Mouse (Mus musculus) lung, adult 2 months (tissue): ENCODE measurements around the gene Unc5cl. TPM values are rescaled to one million over a fixed set of nuclear protein-coding genes. Genes with fewer than 3 reads are reported as not detected.

Experiments used
- DNase-seq: peaks from one replicate; pipeline ENCODE4 v3.0.0; 2022
- H3K4me1 ChIP-seq: fragments of 200-500 bp; 2 replicates; pipeline ENCODE4 v1.6.1; 2011; ENCODE audit warnings: low read length; ENCODE audit not compliant: control insufficient read depth, insufficient read depth
- H3K4me3 ChIP-seq: fragments of 200-500 bp; replicated peaks from 2 replicates; pipeline ENCODE3; 2011; ENCODE audit warnings: low read depth, mild to moderate bottlenecking, control low read depth, low read length; ENCODE audit errors: extremely low read depth
- CTCF ChIP-seq: fragments of 200-500 bp; IDR thresholded peaks from 2 replicates; pipeline ENCODE4 v1.5.1; 2011; ENCODE audit warnings: mild to moderate bottlenecking, low read length, control low read depth; ENCODE audit not compliant: insufficient read depth
- POLR2A ChIP-seq: fragments of 200-500 bp; IDR thresholded peaks from 2 replicates; pipeline ENCODE4 v1.6.1; 2011; ENCODE audit warnings: low read depth, mild to moderate bottlenecking, control low read depth, low read length, borderline replicate concordance; ENCODE audit errors: extremely low read depth
- WGBS: fragments of 180-500 bp; shearing (Covaris S2); methylation state at CpG from one replicate; pipeline ENCODE4 v1.1.7; 2018; 5-methylcytosine and 5-hydroxymethylcytosine counted together
- polyA plus RNA-seq: library from polyadenylated mRNA; depleted of rRNA; stranded (reverse); fragments of >200 nt; gene quantifications from 2 replicates; pipeline ENCODE4 v1.2.3, GENCODE M21; 2012

The Unc5cl gene
- polyA plus RNA-seq, 1 experiment = 1.1 TPM

DNA sequence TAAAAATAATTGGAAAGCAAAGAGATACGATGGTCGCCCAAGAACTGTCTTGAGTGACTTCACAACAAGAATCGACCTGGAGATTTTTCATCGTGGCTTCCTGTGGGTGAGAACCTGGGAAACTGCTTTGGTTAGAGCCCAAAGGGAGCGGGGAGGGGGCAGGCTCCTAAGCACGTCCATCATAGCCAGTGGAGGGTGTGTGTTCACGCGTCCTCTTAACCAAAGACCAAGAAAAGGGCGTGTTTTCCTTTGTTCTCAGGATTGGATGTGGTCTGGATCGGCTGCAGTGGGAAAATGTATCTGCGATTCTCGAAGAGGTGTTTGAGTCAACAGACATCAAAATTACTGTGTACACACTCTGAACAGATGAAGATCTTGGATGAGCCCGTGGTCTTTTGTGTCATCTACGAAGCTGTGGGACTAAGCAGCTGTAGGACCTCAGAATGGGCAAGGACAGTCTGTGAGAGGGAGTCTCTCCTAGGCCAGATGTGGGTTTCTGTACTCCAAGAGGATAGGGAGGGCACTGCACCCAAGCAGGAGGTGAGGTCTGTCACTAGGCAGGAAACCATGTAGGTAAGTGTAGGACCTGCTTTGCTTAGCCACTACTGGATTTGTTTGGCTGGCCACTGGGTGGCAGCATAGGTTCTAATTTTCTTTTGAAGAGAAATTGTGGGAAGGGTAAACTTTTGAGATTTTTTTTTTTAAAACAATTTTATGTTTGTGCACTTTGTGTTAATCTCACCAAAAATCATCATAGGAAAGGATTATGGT lies 38.1 kb upstream of the Unc5cl start:
- WGBS = 60% methylated on average over 14 of the region's 14 CpGs
- H3K4me1 ChIP-seq = no peaks in the 10 kb centered on the region; the same call in 1 of the 2 replicates
- DNase-seq = peak; percentile 41
- no peak for TF ChIP-seq POLR2A
- TF ChIP-seq CTCF = peak; percentile 31
- H3K4me3 ChIP-seq = no peak overlapping the region

DNA sequence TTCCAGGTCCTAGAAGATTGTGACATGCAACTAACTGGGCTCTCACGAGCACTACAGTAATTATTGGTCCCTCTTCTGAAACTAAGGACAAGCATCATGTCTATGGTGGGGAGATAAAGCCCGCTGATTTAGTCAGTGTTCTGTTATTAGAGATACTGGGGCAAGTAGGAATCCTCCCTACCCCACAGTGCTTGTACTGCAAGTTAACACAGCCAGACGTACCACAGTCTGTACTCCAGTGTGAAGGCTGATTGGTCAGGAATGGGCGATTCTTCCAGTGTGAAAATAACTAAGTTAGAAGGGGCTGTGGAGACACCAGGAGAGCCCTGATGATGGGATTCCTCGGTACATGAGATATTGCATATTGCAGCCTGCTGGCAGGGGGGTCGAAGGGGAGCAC lies 37.2 kb upstream of the Unc5cl start:
- DNase-seq = no peak
- H3K4me1 ChIP-seq = no peaks in the 10 kb centered on the region; the same call in 1 of the 2 replicates
- H3K4me3 ChIP-seq = no peak overlapping the region
- TF ChIP-seq CTCF = no peak
- WGBS = 83% methylated on average over 6 of the region's 6 CpGs

DNA sequence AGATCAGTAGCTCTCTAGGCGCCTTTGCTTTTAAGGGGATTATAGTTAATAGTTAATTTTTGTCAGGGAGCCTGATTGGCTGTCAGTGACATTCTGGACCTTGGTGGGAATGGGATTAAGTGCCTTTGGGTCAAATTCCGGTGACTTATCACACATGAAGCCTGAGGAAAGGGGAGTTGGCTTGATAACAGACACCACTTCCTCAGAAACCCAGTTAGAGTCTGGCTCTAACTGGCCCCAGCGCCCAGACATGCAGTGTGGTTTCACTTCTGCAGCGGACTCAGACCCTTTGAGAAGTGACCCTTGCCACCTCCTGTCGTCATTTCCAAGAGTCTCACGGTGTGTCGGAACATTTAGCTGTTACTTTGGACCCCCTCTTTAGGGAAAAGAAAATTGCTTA lies 36.5 kb upstream of the Unc5cl start:
- no peak for TF ChIP-seq CTCF
- no peak for TF ChIP-seq POLR2A
- no peak overlapping the region for H3K4me3 ChIP-seq
- no peak for DNase-seq
- H3K4me1 ChIP-seq = no peaks in the 10 kb centered on the region; the same call in 1 of the 2 replicates
- 53% methylated on average over 7 of the region's 7 CpGs for WGBS

DNA sequence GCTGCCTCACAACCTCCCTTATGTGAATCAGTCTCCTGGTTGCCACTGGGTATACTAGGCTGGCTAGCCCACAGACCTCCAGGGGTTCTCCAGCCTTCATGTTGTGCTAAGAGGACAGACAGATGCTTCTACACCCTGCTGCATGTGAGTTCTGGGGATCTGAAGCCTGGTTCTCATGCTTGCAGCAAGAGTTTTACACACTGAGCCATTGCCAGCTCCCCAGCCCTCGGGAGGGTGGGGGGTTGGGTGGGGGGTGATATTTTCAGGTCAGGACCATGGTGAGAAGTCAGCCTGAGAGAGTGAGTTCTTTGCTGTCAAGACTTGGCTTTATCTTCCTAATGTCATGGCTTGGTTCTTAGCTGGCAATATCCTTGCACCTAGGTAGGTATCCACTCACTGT lies 35.9 kb upstream of the Unc5cl start:
- 67% methylated on average over 1 of the region's 1 CpGs for WGBS
- DNase-seq = no peak
- Histone ChIP-seq H3K4me1 (no peaks in the 10 kb centered on the region; the same call in 1 of the 2 replicates), H3K4me3 (no peak overlapping the region)
- no peak for TF ChIP-seq POLR2A
- TF ChIP-seq CTCF = no peak

DNA sequence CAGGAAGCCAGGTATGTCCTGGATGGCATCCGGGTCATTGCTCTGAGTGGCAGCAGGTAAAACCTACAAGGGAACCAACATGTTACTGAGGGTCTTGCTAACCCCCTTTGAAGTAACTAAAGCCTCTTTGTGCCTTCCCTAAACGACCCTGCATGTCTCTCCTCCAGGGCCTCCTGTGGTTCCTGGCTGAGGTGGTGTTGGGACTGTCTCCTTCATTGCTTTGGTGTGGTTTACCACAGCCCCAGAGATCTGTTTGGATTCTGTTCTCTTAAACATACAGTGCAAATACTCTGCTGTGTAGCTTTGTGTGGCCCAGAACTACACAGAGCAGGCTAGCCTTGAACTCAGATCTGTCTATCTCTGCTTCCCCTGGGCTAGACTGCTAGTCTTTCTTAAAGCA lies 35.1 kb upstream of the Unc5cl start:
- 67% methylated on average over 2 of the region's 2 CpGs for WGBS
- H3K4me3 ChIP-seq = no peak overlapping the region
- no peak for DNase-seq
- TF ChIP-seq POLR2A (no peak), CTCF (no peak)
- H3K4me1 ChIP-seq = no peaks in the 10 kb centered on the region; the same call in 1 of the 2 replicates

DNA sequence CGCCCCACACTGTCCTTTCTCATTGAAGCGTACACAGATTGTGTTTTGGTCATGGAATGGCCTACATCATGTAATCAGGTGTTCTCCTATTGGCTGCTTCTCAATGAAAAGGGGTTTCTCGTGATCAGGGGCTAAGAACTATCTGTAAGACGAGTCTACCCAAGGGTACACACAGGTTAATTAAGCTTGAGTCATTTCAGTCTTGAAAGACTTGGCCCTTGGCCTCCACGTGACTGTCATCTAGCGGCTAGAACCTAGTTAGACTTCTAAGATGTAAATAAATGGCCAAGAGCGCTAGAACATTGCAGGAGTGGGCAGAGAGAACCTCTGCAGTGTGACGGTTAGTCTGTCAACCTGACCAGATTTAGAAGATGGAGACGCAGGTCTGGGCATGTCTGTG lies 30.5 kb upstream of the Unc5cl start:
- WGBS = 89% methylated on average over 9 of the region's 9 CpGs
- H3K4me3 ChIP-seq = no peak overlapping the region
- DNase-seq = no peak
- TF ChIP-seq CTCF = no peak
- no peak for TF ChIP-seq POLR2A
- peaks cover 4% of the 10 kb centered on the region; the same call in 1 of the 2 replicates for H3K4me1 ChIP-seq

DNA sequence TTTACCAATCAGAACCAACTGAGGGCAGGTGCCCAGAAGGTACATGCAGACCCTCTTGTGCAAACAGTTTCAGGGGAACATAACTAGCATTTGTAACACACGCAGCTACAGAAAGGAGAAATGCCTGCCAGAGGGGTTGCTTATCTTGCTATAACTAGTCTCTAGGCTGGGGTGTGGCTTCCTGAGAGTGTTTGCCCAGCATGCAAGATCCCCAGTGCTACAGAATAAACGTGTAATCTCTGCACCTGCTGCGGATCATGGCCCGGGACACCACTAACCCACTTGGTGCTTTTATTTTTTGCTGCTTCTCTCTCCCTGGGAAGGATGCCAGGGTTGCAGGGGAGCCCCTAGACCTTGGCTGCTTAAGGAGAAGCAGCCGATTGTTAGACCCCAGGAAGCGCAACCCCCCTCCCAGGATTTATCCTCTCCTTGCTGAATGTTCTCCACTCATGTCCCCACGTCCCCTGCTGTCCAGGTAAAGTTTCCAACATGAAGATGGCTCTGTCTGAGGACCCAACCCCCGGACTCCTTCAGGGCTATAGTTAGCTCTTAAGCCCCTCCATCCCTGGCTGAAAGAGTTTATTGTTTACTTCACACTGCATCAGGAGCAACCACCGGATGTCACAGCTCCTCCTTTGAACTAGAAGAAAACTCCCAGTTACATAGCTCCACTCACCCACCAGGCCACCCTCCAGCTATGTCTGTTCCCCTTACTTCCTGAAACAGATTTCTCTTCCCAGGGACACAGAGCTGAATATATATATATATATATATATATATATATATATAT lies 28.7 kb upstream of the Unc5cl start:
- no peak for DNase-seq
- 14% methylated on average over 9 of the region's 9 CpGs for WGBS
- peaks cover 10% of the 10 kb centered on the region for H3K4me1 ChIP-seq
- TF ChIP-seq POLR2A (no peak), CTCF (no peak)
- H3K4me3 ChIP-seq = no peak overlapping the region

DNA sequence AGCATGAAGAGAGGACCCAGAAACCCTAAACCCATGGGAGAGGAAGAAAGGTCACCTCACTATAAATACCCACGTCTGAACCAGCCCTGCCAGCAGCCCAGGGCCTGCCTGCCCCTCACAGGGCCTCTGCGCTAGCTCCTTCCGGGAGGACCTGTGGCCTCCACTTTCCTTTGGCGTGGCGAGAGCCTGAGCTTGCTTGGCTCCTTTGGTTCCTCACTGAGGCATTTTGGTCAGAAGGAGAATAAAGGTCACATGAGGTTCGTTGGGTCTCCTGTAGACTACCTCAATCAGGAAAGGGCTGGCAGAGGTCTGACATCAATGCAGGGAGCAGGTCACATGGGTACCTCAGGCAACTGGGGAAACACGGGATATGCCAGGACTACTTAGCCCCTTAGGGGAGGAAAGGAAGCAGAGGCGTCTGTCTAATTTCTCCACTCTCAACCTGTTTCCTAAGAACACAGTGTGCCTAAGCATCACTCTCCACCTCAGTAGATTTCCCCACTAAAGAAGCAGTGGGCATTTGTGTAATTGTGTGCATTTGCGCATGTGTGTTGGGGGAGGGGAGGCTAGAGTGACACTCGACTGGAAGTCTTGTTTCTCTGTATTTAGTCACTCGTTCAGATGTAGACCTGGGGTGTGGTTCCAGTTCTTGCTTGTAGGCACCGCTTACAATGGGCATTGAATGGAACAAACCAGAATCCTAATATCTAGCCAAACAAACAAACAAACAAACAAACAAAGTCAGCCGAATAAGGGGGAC lies 27.5 kb upstream of the Unc5cl start:
- TF ChIP-seq CTCF (no peak), POLR2A (no peak)
- WGBS = 53% methylated on average over 13 of the region's 13 CpGs
- Histone ChIP-seq H3K4me3 (no peak overlapping the region), H3K4me1 (peaks cover 12% of the 10 kb centered on the region)
- no peak for DNase-seq

DNA sequence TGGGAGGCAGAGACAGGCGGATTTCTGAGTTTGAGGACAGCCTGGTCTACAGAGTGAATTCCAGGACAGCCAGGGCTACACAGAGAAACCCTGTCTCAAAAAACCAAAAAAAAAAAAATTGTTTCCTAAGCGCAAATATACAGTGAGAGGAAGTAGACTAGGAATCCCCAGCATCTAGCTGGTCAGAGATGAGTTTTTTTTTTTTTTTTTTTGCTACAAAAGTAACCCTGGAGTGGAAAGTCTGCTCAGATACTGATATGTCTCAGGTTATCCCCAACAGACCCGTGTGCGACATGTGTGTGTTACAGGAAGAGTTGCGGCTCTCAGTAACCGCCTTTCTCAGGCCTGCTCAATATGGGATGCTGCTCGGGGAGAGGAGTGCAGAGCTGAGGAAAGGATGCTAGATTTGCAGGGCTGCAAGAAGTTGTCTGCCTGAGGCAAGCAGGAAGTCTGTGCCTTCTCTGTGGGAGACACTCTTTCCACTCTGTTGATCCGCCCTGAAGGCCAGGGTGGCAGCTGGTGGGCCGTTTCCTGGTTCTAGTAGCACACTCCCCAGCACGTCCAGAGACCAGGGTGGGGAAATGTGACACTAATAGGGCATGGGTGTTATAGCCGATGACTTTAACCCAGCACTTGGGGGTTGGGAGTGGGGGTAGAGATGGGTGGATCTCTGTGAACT lies 26.7 kb upstream of the Unc5cl start:
- DNase-seq = no peak
- whole genome bisulfite sequencing = 58% methylated on average over 11 of the region's 11 CpGs
- TF ChIP-seq POLR2A = no peak
- TF ChIP-seq CTCF = no peak

More for the DNA sequence above, 26.7 kb upstream of the Unc5cl start:
- peaks cover 12% of the 10 kb centered on the region for H3K4me1 ChIP-seq
- no peak overlapping the region for H3K4me3 ChIP-seq
